In genomic region chr14:31666931-31667705, GRCm38 (mm10) we compare ENCODE assay signal across 23 mouse cellular contexts. TPM values are rescaled to one million over a fixed set of nuclear protein-coding genes. Genes with fewer than 3 reads are reported as not detected.
DNase-seq lines count a peak whose midpoint lies in the region; ATAC-seq and TF ChIP-seq lines count a peak whose summit lies in the region.
"Had no signal": no experiment of that assay in that cellular context is flagged by ENCODE, and none has a peak within 500 bp of the region (broad histone marks: within the 10 kb centered on the region; RNA-seq: fewer than 3 reads in every experiment).

No protein-coding gene starts in this region.

- no peak for ATAC-seq in heart, postnatal 0 days (ENCODE audit: insufficient read depth, low read depth)
- no peak for ATAC-seq in midbrain, embryonic 13.5 days
- ATAC-seq in embryonic facial prominence, embryonic 14.5 days (ENCODE audit: low read depth) = no peak
- ATAC-seq: inflammation-experienced regulatory T-cells, adult 6 months; liver, embryonic 12.5 days had no signal

- no peak overlapping the region for H3K4me3 ChIP-seq in heart, postnatal 0 days (ENCODE audit: low read depth, low read length)
- no peak overlapping the region for H3K4me3 ChIP-seq in midbrain, embryonic 10.5 days
- no peak overlapping the region for H3K4me3 ChIP-seq in midbrain, embryonic 13.5 days (replicated peaks)
- no peak overlapping the region for H3K4me3 ChIP-seq in embryonic facial prominence, embryonic 14.5 days (ENCODE audit: low read depth, low read length)
- H3K4me3 ChIP-seq in olfactory bulb, adult 2 months (ENCODE audit: insufficient read depth, low read depth, low read length) = no peak overlapping the region
- H3K4me3 ChIP-seq: heart, embryonic 13.5 days; hindbrain, embryonic 12.5 days; liver, embryonic 12.5 days; neural tube, embryonic 13.5 days had no signal

- H3K9ac ChIP-seq in heart, postnatal 0 days (replicated peaks; ENCODE audit: low read depth, low read length) = no peak overlapping the region
- no peak overlapping the region for H3K9ac ChIP-seq in midbrain, embryonic 13.5 days (replicated peaks)
- no peak overlapping the region for H3K9ac ChIP-seq in embryonic facial prominence, embryonic 14.5 days (ENCODE audit: low read depth, low read length)
- H3K9ac ChIP-seq: heart, embryonic 13.5 days; hindbrain, embryonic 12.5 days; liver, embryonic 12.5 days; lung, embryonic 14.5 days; neural tube, embryonic 13.5 days had no signal

- H3K27ac ChIP-seq in heart, postnatal 0 days (ENCODE audit: low read depth) = peak overlapping the region; percentile 86; the same call in 1 of the 2 replicates
- 0 out of 2 replicates have a peak overlapping the region, but pooled peaks have one; percentile 17 for H3K27ac ChIP-seq in midbrain, embryonic 10.5 days (replicated peaks)
- no peak overlapping the region for H3K27ac ChIP-seq in midbrain, embryonic 13.5 days
- 0 out of 2 replicates have a peak overlapping the region, but pooled peaks have one; percentile 19 for H3K27ac ChIP-seq in embryonic facial prominence, embryonic 14.5 days (replicated peaks; ENCODE audit: low read depth, low read length)
- peak overlapping the region; percentile 16; the same call in 1 of the 2 replicates for H3K27ac ChIP-seq in olfactory bulb, adult 2 months (ENCODE audit: insufficient read depth, low read depth, low read length)
- H3K27ac ChIP-seq: heart, embryonic 13.5 days; hindbrain, embryonic 12.5 days; liver, embryonic 12.5 days; neural tube, embryonic 13.5 days had no signal

- intact Hi-C loops in heart, postnatal 10 days (cut with DNase I) = no loop called here

- TF ChIP-seq EP300 in heart, postnatal 0 days (IDR thresholded peaks at IDR 0.05; ENCODE audit: low read depth) = no peak

- no peaks in the 10 kb centered on the region for H3K9me3 ChIP-seq in heart, postnatal 0 days (replicated peaks; ENCODE audit: control insufficient read depth, low read length)
- H3K9me3 ChIP-seq in midbrain, embryonic 10.5 days (replicated peaks) = no peaks in the 10 kb centered on the region
- H3K9me3 ChIP-seq in midbrain, embryonic 13.5 days = no peaks in the 10 kb centered on the region
- no peaks in the 10 kb centered on the region; the same call in 1 of the 2 replicates for H3K9me3 ChIP-seq in embryonic facial prominence, embryonic 14.5 days (ENCODE audit: control insufficient read depth, low read length)
- H3K9me3 ChIP-seq: G1E; heart, embryonic 13.5 days; hindbrain, embryonic 12.5 days; liver, embryonic 12.5 days; neural tube, embryonic 13.5 days had no signal

- H3K4me2 ChIP-seq in heart, postnatal 0 days (ENCODE audit: low read depth, low read length) = no peak overlapping the region
- H3K4me2 ChIP-seq in midbrain, embryonic 13.5 days (replicated peaks) = no peak overlapping the region
- no peak overlapping the region for H3K4me2 ChIP-seq in embryonic facial prominence, embryonic 14.5 days (ENCODE audit: low read depth, low read length)
- H3K4me2 ChIP-seq: heart, embryonic 13.5 days; hindbrain, embryonic 12.5 days; liver, embryonic 12.5 days; lung, embryonic 14.5 days; neural tube, embryonic 13.5 days had no signal

- H3K27me3 ChIP-seq in heart, postnatal 0 days (ENCODE audit: control insufficient read depth, insufficient read depth, low read length) = no peaks in the 10 kb centered on the region
- no peaks in the 10 kb centered on the region for H3K27me3 ChIP-seq in midbrain, embryonic 10.5 days (ENCODE audit: low read depth, poor library complexity, severe bottlenecking)
- no peaks in the 10 kb centered on the region for H3K27me3 ChIP-seq in midbrain, embryonic 13.5 days
- no peaks in the 10 kb centered on the region for H3K27me3 ChIP-seq in embryonic facial prominence, embryonic 14.5 days (replicated peaks; ENCODE audit: control insufficient read depth, insufficient read depth, low read length)
- H3K27me3 ChIP-seq: heart, embryonic 13.5 days; hindbrain, embryonic 12.5 days; neural tube, embryonic 13.5 days had no signal

- TF ChIP-seq CTCF in heart, postnatal 0 days (IDR thresholded peaks at IDR 0.05; ENCODE audit: low read depth) = no peak
- no peak for TF ChIP-seq CTCF in olfactory bulb, adult 2 months (IDR thresholded peaks at IDR 0.05; ENCODE audit: insufficient read depth, low read depth, low read length)

- H3K4me1 ChIP-seq in heart, postnatal 0 days (ENCODE audit: control insufficient read depth, insufficient read depth) = peaks cover 50% of the 10 kb centered on the region
- peaks cover 55% of the 10 kb centered on the region for H3K4me1 ChIP-seq in midbrain, embryonic 10.5 days
- peaks cover 41% of the 10 kb centered on the region for H3K4me1 ChIP-seq in midbrain, embryonic 13.5 days (replicated peaks)
- H3K4me1 ChIP-seq in embryonic facial prominence, embryonic 14.5 days (ENCODE audit: control insufficient read depth, insufficient read depth, low read length) = peaks cover 39% of the 10 kb centered on the region
- peaks cover 56% of the 10 kb centered on the region for H3K4me1 ChIP-seq in olfactory bulb, adult 2 months (ENCODE audit: control insufficient read depth, insufficient read depth, low read length)

- TF ChIP-seq POLR2A in olfactory bulb, adult 2 months (IDR thresholded peaks at IDR 0.05; ENCODE audit: insufficient read depth, low read depth, low read length) = no peak

- WGBS in heart, postnatal 0 days = 94% methylated on average over 28 of the region's 28 CpGs
- WGBS in midbrain, embryonic 10.5 days = 93% methylated on average over 28 of the region's 28 CpGs
- WGBS in midbrain, embryonic 13.5 days = 95% methylated on average over 28 of the region's 28 CpGs
- WGBS in embryonic facial prominence, embryonic 14.5 days = 96% methylated on average over 28 of the region's 28 CpGs
- 96% methylated on average over 28 of the region's 28 CpGs for WGBS in olfactory bulb, adult 2 months

- peaks cover 9% of the 10 kb centered on the region for H3K36me3 ChIP-seq in heart, postnatal 0 days (replicated peaks; ENCODE audit: control insufficient read depth, insufficient read depth, low read length)
- peaks cover 9% of the 10 kb centered on the region for H3K36me3 ChIP-seq in midbrain, embryonic 10.5 days
- peaks cover 12% of the 10 kb centered on the region; the same call in 1 of the 2 replicates for H3K36me3 ChIP-seq in midbrain, embryonic 13.5 days
- H3K36me3 ChIP-seq in embryonic facial prominence, embryonic 14.5 days (ENCODE audit: control insufficient read depth, insufficient read depth, low read length) = peaks cover 16% of the 10 kb centered on the region

- no peak for DNase-seq in heart, postnatal 0 days (ENCODE audit: low spot score)
- DNase-seq in heart, postnatal 10 days = no peak
- no peak for DNase-seq in midbrain, embryonic 10.5 days (ENCODE audit: low spot score)
- DNase-seq in embryonic facial prominence, embryonic 14.5 days (ENCODE audit: low spot score) = no peak
- DNase-seq in testis, postnatal 14 days (ENCODE audit: low spot score) = no peak
- DNase-seq: adrenal gland, postnatal 36 days; cerebellum, adult 9-10 months; gastrocnemius, postnatal 10 days; kidney, postnatal 14 days; layer of hippocampus, adult 9-11 months; lung, embryonic 14.5 days; right cerebral cortex, postnatal 14 days; thymus, postnatal 4 days had no signal

RNA-seq across cellular contexts. Expression of gene Hacl1, which starts 26.0 kb away (rescaled TPM):
- 22.4 and 25.5 TPM in 2 replicates for total RNA-seq in heart, postnatal 0 days (2014; rRNA removed; ENCODE audit: low replicate concordance)
- 9.2 and 12.2 TPM in 2 replicates for polyA plus RNA-seq in heart, postnatal 0 days (2015; fragmentation: Nextera tagmentation; extraction: Ambion mirVana)
- 10 to 100 TPM; 13.5 to 13.9 TPM for total RNA-seq in heart, postnatal 10 days (2021)
- 7.2 and 9.5 TPM in 2 replicates for polyA plus RNA-seq in midbrain, embryonic 10.5 days (2016; fragmentation: Nextera tagmentation; extraction: Ambion mirVana)
- 7.5 and 8.6 TPM in 2 replicates for polyA plus RNA-seq in midbrain, embryonic 13.5 days (2015; fragmentation: Nextera tagmentation; extraction: Ambion mirVana)
- polyA plus RNA-seq in embryonic facial prominence, embryonic 14.5 days (2014; fragmentation: Nextera tagmentation; extraction: Ambion mirVana) = 13.3 and 13.4 TPM in 2 replicates
- polyA plus RNA-seq in olfactory bulb, adult 2 months (2012; ENCODE audit: insufficient read depth, insufficient read length, low replicate concordance, missing spikeins) = not detected in 2 replicates

RNA-seq across cellular contexts. Expression of gene Btd, which starts 26.3 kb away (rescaled TPM):
- total RNA-seq in heart, postnatal 0 days (2014; rRNA removed; ENCODE audit: low replicate concordance) = 29.0 and 43.1 TPM in 2 replicates
- 14.6 and 15.0 TPM in 2 replicates for polyA plus RNA-seq in heart, postnatal 0 days (2015; fragmentation: Nextera tagmentation; extraction: Ambion mirVana)
- total RNA-seq in heart, postnatal 10 days (2021) = 10 to 100 TPM; 14.5 to 15.0 TPM
- 15.5 and 16.4 TPM in 2 replicates for polyA plus RNA-seq in midbrain, embryonic 10.5 days (2016; fragmentation: Nextera tagmentation; extraction: Ambion mirVana)
- 13.6 and 14.8 TPM in 2 replicates for polyA plus RNA-seq in midbrain, embryonic 13.5 days (2015; fragmentation: Nextera tagmentation; extraction: Ambion mirVana)
- 30.3 and 37.0 TPM in 2 replicates for polyA plus RNA-seq in embryonic facial prominence, embryonic 14.5 days (2014; fragmentation: Nextera tagmentation; extraction: Ambion mirVana)
- polyA plus RNA-seq in olfactory bulb, adult 2 months (2012; ENCODE audit: insufficient read depth, insufficient read length, low replicate concordance, missing spikeins) = not detected in 2 replicates

RNA-seq across cellular contexts. Expression of gene Gm49387, which starts 26.4 kb away (rescaled TPM):
- total RNA-seq in heart, postnatal 0 days (2014; rRNA removed; ENCODE audit: low replicate concordance) = not detected in 2 replicates
- 1.7 and 1.9 TPM in 2 replicates for polyA plus RNA-seq in heart, postnatal 0 days (2015; fragmentation: Nextera tagmentation; extraction: Ambion mirVana)
- 1 to 10 TPM in 1 of 2 experiments, not detected in 1; 1.1 TPM for total RNA-seq in heart, postnatal 10 days (2021)
- polyA plus RNA-seq in midbrain, embryonic 10.5 days (2016; fragmentation: Nextera tagmentation; extraction: Ambion mirVana) = 0.12 and 1.4 TPM in 2 replicates
- polyA plus RNA-seq in midbrain, embryonic 13.5 days (2015; fragmentation: Nextera tagmentation; extraction: Ambion mirVana) = not detected in 2 replicates
- 0.47 and 0.84 TPM in 2 replicates for polyA plus RNA-seq in embryonic facial prominence, embryonic 14.5 days (2014; fragmentation: Nextera tagmentation; extraction: Ambion mirVana)
- polyA plus RNA-seq in olfactory bulb, adult 2 months (2012; ENCODE audit: insufficient read depth, insufficient read length, low replicate concordance, missing spikeins) = not detected in 2 replicates
- total RNA-seq: adrenal gland, postnatal 36 days; G1E; left cerebral cortex, postnatal 14 days had no signal
- polyA plus RNA-seq: forebrain, embryonic 11.5 days; G1E; heart, embryonic 13.5 days had no signal

Comparison
In these comparisons a context has a peak if more than half of its experiments do, and no peak if none do; other contexts are left out.
1. RNA of gene Btd, which starts 26.3 kb away (polyA plus RNA-seq): 30.3 to 37.0 TPM in embryonic facial prominence, embryonic 14.5 days, 15.5 to 16.4 TPM in midbrain, embryonic 10.5 days, 14.6 to 15.0 TPM in heart, postnatal 0 days and 13.6 to 14.8 TPM in midbrain, embryonic 13.5 days; not detected in olfactory bulb, adult 2 months; every median in the first group is over 10 times any median in the second.